Mouse (Mus musculus) liver, embryonic 14.5 days (tissue): Measurements from ENCODE around the gene Osbpl3.

Experiments used
- CTCF ChIP-seq: IDR thresholded peaks from 2 replicates; pipeline ENCODE4 v1.5.1; 2016; ENCODE audit warnings: antibody characterized with exemption, low read depth, control low read depth
- EP300 ChIP-seq: IDR thresholded peaks from 2 replicates; pipeline ENCODE4 v1.6.1; 2016; ENCODE audit warnings: antibody characterized with exemption, low read depth

DNA sequence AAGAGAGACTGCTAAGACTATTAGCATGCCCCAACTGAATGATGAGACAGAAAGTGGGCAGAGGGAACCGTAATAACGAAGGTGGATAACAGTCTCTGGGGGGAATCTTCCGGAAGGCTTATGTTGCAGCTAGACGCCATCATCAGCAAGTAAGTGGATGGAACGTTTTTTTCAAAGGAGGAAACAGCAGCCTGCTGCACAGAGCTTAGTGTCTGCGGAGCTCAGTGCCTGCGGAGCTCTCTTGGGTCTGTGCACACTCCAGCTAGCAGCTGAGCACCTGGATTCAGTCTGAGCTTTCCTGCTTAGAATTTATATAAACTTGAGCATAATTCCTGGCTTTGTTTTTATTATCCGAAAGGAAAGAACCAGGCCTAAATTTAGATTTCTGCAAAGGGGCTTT lies 47.8 kb upstream of the Osbpl3 start:
- TF ChIP-seq CTCF = no peak
- no peak for TF ChIP-seq EP300
